Mouse (Mus musculus): ENCODE measurements around the gene B3gntl1.

Gene B3gntl1

GRCm38 (mm10) chr11:121648166-121648565, 24.8 kb downstream of the B3gntl1 start:
- DNase-seq (ENCODE audit: low spot score): no peak

- no peak for DNase-seq (ENCODE audit: low spot score)
These were observed 25.6 kb downstream of the B3gntl1 start for GRCm38 (mm10) chr11:121647321-121647720.

- no peak for DNase-seq (ENCODE audit: low spot score)
These were observed 27.6 kb downstream of the B3gntl1 start for GRCm38 (mm10) chr11:121645394-121645793.

- DNase-seq (ENCODE audit: low spot score): no peak
These were observed 31.3 kb downstream of the B3gntl1 start for GRCm38 (mm10) chr11:121641501-121642145.

- no peak for DNase-seq (ENCODE audit: low spot score)
These were observed 36.3 kb downstream of the B3gntl1 start for GRCm38 (mm10) chr11:121636646-121637045.

- no peak for DNase-seq (ENCODE audit: low spot score)
These were observed 41.5 kb downstream of the B3gntl1 start for GRCm38 (mm10) chr11:121631410-121631809.

- no peak for DNase-seq (ENCODE audit: low spot score)
These were observed 42.5 kb downstream of the B3gntl1 start for GRCm38 (mm10) chr11:121630406-121630805.

- DNase-seq (ENCODE audit: low spot score): no peak
These were observed 43.4 kb downstream of the B3gntl1 start for GRCm38 (mm10) chr11:121629529-121629928.

- DNase-seq (ENCODE audit: low spot score): no peak
These were observed 45.4 kb downstream of the B3gntl1 start for GRCm38 (mm10) chr11:121627521-121627920.

- DNase-seq (ENCODE audit: low spot score): no peak
These were observed 47.9 kb downstream of the B3gntl1 start for GRCm38 (mm10) chr11:121625007-121625406.

- DNase-seq (ENCODE audit: low spot score): no peak
These were observed 55.6 kb downstream of the B3gntl1 start for GRCm38 (mm10) chr11:121617371-121617770.

GRCm38 (mm10) chr11:121616501-121616900, 56.5 kb downstream of the B3gntl1 start:
- DNase-seq (ENCODE audit: low spot score): no peak

- DNase-seq (ENCODE audit: low spot score): no peak
These were observed 56.9 kb downstream of the B3gntl1 start for GRCm38 (mm10) chr11:121615961-121616485.

GRCm38 (mm10) chr11:121610976-121611375, 62.0 kb downstream of the B3gntl1 start:
- no peak for DNase-seq (ENCODE audit: low spot score)

GRCm38 (mm10) chr11:121605604-121606003, 67.3 kb downstream of the B3gntl1 start:
- DNase-seq (ENCODE audit: low spot score): no peak

- no peak for DNase-seq (ENCODE audit: low spot score)
These were observed 71.5 kb downstream of the B3gntl1 start for GRCm38 (mm10) chr11:121601422-121601821.

GRCm38 (mm10) chr11:121597254-121597653, 75.7 kb downstream of the B3gntl1 start:
- no peak for DNase-seq (ENCODE audit: low spot score)

GRCm38 (mm10) chr11:121581856-121582255, 91.1 kb downstream of the B3gntl1 start:
- no peak for DNase-seq (ENCODE audit: low spot score)

All from T-cell, adult 2 months (primary cell).